ENCODE assay signal across 8 mouse cellular contexts in the genomic region with DNA sequence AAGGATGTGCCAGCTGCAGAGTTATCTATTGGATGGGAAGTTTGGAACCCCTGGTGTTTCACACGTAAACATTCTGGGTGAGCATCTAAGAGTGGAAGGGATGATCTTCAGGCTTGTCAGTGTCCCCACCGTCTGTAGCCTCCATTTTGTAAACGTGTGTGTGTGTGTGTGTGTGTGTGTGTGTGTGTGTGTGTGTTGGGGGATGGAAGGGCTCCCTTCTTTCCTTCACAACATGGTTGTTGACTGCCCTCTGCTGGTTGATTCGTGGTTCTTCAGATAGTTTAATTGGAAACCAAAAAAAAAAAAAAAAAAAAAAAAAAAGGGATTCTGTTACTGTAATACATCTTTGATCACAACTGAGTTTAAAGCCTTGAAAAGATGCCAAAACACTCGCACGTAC. TPM values are rescaled to one million over a fixed set of nuclear protein-coding genes. Genes with fewer than 3 reads are reported as not detected.
DNase-seq lines count a peak whose midpoint lies in the region; ATAC-seq and TF ChIP-seq lines count a peak whose summit lies in the region.

No protein-coding gene starts in this region.

- peak; percentile 32; the same call in 1 of the 2 replicates for ATAC-seq in forebrain, postnatal 0 days
- no peak for ATAC-seq in hindbrain, embryonic 11.5 days (ENCODE audit: low FRiP score)

- peak overlapping the region; percentile 34; the same call in 1 of the 2 replicates for H3K4me2 ChIP-seq in forebrain, postnatal 0 days (ENCODE audit: low read depth)
- peak overlapping the region; percentile 24; the same call in 1 of the 2 replicates for H3K4me2 ChIP-seq in hindbrain, embryonic 11.5 days (replicated peaks; ENCODE audit: low read depth, low read length)

- H3K27ac ChIP-seq in cerebellum, adult 2 months (ENCODE audit: insufficient read depth, low read length): no peak overlapping the region
- H3K27ac ChIP-seq in forebrain, postnatal 0 days (ENCODE audit: low read depth, low read length): no peak overlapping the region
- no peak overlapping the region for H3K27ac ChIP-seq in hindbrain, embryonic 11.5 days (ENCODE audit: low read depth, low read length)

- no peaks in the 10 kb centered on the region for H3K9me3 ChIP-seq in forebrain, postnatal 0 days (ENCODE audit: low read length)
- H3K9me3 ChIP-seq in hindbrain, embryonic 11.5 days (ENCODE audit: control insufficient read depth, low read length): no peaks in the 10 kb centered on the region

- DNase-seq in NIH3T3 (ENCODE audit: low read depth): peak; percentile 93
- DNase-seq in cerebellum, adult 2 months: peak; percentile 71 to 79
- DNase-seq in forebrain, postnatal 0 days: peak; percentile 91
- DNase-seq in hindbrain, embryonic 11.5 days (ENCODE audit: low spot score): peak; percentile 88
- DNase-seq in layer of hippocampus, postnatal 10 days (ENCODE audit: low spot score in 2 of 2): peak; percentile 73
- DNase-seq in lung, postnatal 36 days: peak; percentile 89
- peak; percentile 93 for DNase-seq in retina, embryonic 14.5 days (ENCODE audit: low spot score)
- peak; percentile 65 for DNase-seq in yolk sac, embryonic 10.5 days (ENCODE audit: low spot score)

- peak overlapping the region; percentile 42 for H3K4me3 ChIP-seq in cerebellum, adult 2 months (replicated peaks; ENCODE audit: insufficient read depth, low read depth, low read length)
- H3K4me3 ChIP-seq in forebrain, postnatal 0 days (ENCODE audit: low read depth, low read length): no peak overlapping the region
- no peak overlapping the region; the same call in 1 of the 2 replicates for H3K4me3 ChIP-seq in hindbrain, embryonic 11.5 days (ENCODE audit: low read depth, low read length)

- no peaks in the 10 kb centered on the region for H3K27me3 ChIP-seq in cerebellum, adult 2 months (ENCODE audit: control insufficient read depth, insufficient read depth, low read length)
- H3K27me3 ChIP-seq in forebrain, postnatal 0 days (ENCODE audit: insufficient read depth, low read length): no peaks in the 10 kb centered on the region
- no peaks in the 10 kb centered on the region for H3K27me3 ChIP-seq in hindbrain, embryonic 11.5 days (ENCODE audit: control insufficient read depth, insufficient read depth, low read length)

- 0 out of 2 replicates have a peak overlapping the region, but pooled peaks have one; percentile 31 for H3K9ac ChIP-seq in forebrain, postnatal 0 days
- no peak overlapping the region for H3K9ac ChIP-seq in hindbrain, embryonic 11.5 days (ENCODE audit: low read depth, low read length)

- H3K36me3 ChIP-seq in forebrain, postnatal 0 days (ENCODE audit: insufficient read depth): no peaks in the 10 kb centered on the region
- H3K36me3 ChIP-seq in hindbrain, embryonic 11.5 days (ENCODE audit: control insufficient read depth, insufficient read depth, low read length): no peaks in the 10 kb centered on the region

- TF ChIP-seq CTCF in cerebellum, adult 2 months (IDR thresholded peaks at IDR 0.05; ENCODE audit: borderline replicate concordance, insufficient read depth, low read depth, low read length): peak; percentile 62
- TF ChIP-seq CTCF in forebrain, postnatal 0 days (IDR thresholded peaks at IDR 0.05; ENCODE audit: low read depth): peak; percentile 77

- peaks cover 1% of the 10 kb centered on the region; the same call in 1 of the 2 replicates for H3K4me1 ChIP-seq in cerebellum, adult 2 months (ENCODE audit: control insufficient read depth, insufficient read depth, low read length)
- H3K4me1 ChIP-seq in forebrain, postnatal 0 days (ENCODE audit: insufficient read depth): no peaks in the 10 kb centered on the region
- H3K4me1 ChIP-seq in hindbrain, embryonic 11.5 days (replicated peaks; ENCODE audit: control insufficient read depth, insufficient read depth, low read length): no peaks in the 10 kb centered on the region

- 1% methylated on average over 6 of the region's 6 CpGs for WGBS in cerebellum, adult 2 months
- 3% methylated on average over 6 of the region's 6 CpGs for WGBS in forebrain, postnatal 0 days
- WGBS in hindbrain, embryonic 11.5 days: 2% methylated on average over 6 of the region's 6 CpGs

- TF ChIP-seq POLR2A in cerebellum, adult 2 months (IDR thresholded peaks at IDR 0.05; ENCODE audit: borderline replicate concordance, insufficient read depth, low read length): no peak

RNA-seq across cellular contexts. Expression of a gene that starts 3.8 kb away (rescaled TPM):
- 239 and 260 TPM in 2 replicates for polyA plus RNA-seq in cerebellum, adult 2 months (2012; rRNA removed)
- total RNA-seq in forebrain, postnatal 0 days (2014; rRNA removed): 197 and 223 TPM in 2 replicates
- polyA plus RNA-seq in forebrain, postnatal 0 days (2015; fragmentation: Nextera tagmentation; extraction: Ambion mirVana): 117 and 134 TPM in 2 replicates
- 126 and 170 TPM in 2 replicates for polyA plus RNA-seq in hindbrain, embryonic 11.5 days (2014; fragmentation: Nextera tagmentation; extraction: Ambion mirVana)
- 100 to 1,000 TPM; 205 to 222 TPM for total RNA-seq in layer of hippocampus, postnatal 10 days (2021)

RNA-seq across cellular contexts. Expression of a gene that starts 38.7 kb away (rescaled TPM):
- 1,381 and 1,434 TPM in 2 replicates for polyA plus RNA-seq in cerebellum, adult 2 months (2012; rRNA removed)
- total RNA-seq in forebrain, postnatal 0 days (2014; rRNA removed): 694 and 855 TPM in 2 replicates
- polyA plus RNA-seq in forebrain, postnatal 0 days (2015; fragmentation: Nextera tagmentation; extraction: Ambion mirVana): 844 and 972 TPM in 2 replicates
- polyA plus RNA-seq in hindbrain, embryonic 11.5 days (2014; fragmentation: Nextera tagmentation; extraction: Ambion mirVana): 742 and 751 TPM in 2 replicates
- 100 to 1,000 TPM; 608 to 632 TPM for total RNA-seq in layer of hippocampus, postnatal 10 days (2021)

RNA-seq across cellular contexts. Expression of a gene that starts 43.2 kb away (rescaled TPM):
- 28.9 and 36.1 TPM in 2 replicates for polyA plus RNA-seq in cerebellum, adult 2 months (2012; rRNA removed)
- 23.7 and 31.4 TPM in 2 replicates for total RNA-seq in forebrain, postnatal 0 days (2014; rRNA removed)
- polyA plus RNA-seq in forebrain, postnatal 0 days (2015; fragmentation: Nextera tagmentation; extraction: Ambion mirVana): 4.5 and 4.8 TPM in 2 replicates
- 3.3 and 4.2 TPM in 2 replicates for polyA plus RNA-seq in hindbrain, embryonic 11.5 days (2014; fragmentation: Nextera tagmentation; extraction: Ambion mirVana)
- 10 to 100 TPM; 25.5 to 29.3 TPM for total RNA-seq in layer of hippocampus, postnatal 10 days (2021)

RNA-seq across cellular contexts. Expression of a gene that starts 43.8 kb away (rescaled TPM):
- polyA plus RNA-seq in cerebellum, adult 2 months (2012; rRNA removed): 88.0 and 90.5 TPM in 2 replicates
- total RNA-seq in forebrain, postnatal 0 days (2014; rRNA removed): 118 and 129 TPM in 2 replicates
- polyA plus RNA-seq in forebrain, postnatal 0 days (2015; fragmentation: Nextera tagmentation; extraction: Ambion mirVana): 95.9 and 108 TPM in 2 replicates
- 44.2 and 44.7 TPM in 2 replicates for polyA plus RNA-seq in hindbrain, embryonic 11.5 days (2014; fragmentation: Nextera tagmentation; extraction: Ambion mirVana)
- 10 to 100 TPM; 76.0 to 78.2 TPM for total RNA-seq in layer of hippocampus, postnatal 10 days (2021)

RNA-seq across cellular contexts. Expression of a gene that starts 44.0 kb away (rescaled TPM):
- 78.9 and 83.6 TPM in 2 replicates for polyA plus RNA-seq in cerebellum, adult 2 months (2012; rRNA removed)
- total RNA-seq in forebrain, postnatal 0 days (2014; rRNA removed): 82.2 and 90.1 TPM in 2 replicates
- 158 and 159 TPM in 2 replicates for polyA plus RNA-seq in forebrain, postnatal 0 days (2015; fragmentation: Nextera tagmentation; extraction: Ambion mirVana)
- 125 and 130 TPM in 2 replicates for polyA plus RNA-seq in hindbrain, embryonic 11.5 days (2014; fragmentation: Nextera tagmentation; extraction: Ambion mirVana)
- total RNA-seq in layer of hippocampus, postnatal 10 days (2021): 10 to 100 TPM; 94.1 to 94.2 TPM
